Mouse (Mus musculus) heart, adult 2 months (tissue): Measurements from ENCODE around the gene Ptprd.

ENCODE experiments used
- CTCF ChIP-seq: fragments of 200-600 bp; IDR thresholded peaks from 2 replicates; pipeline ENCODE4 v1.8.1; 2022; ENCODE audit warnings: antibody characterized with exemption, mild to moderate bottlenecking, moderate library complexity
- POLR2A ChIP-seq: fragments of 200-500 bp; IDR thresholded peaks from 2 replicates; pipeline ENCODE4 v1.6.1; 2011; ENCODE audit warnings: mild to moderate bottlenecking, low read depth, low read length, control low read depth; ENCODE audit not compliant: insufficient read depth

DNA sequence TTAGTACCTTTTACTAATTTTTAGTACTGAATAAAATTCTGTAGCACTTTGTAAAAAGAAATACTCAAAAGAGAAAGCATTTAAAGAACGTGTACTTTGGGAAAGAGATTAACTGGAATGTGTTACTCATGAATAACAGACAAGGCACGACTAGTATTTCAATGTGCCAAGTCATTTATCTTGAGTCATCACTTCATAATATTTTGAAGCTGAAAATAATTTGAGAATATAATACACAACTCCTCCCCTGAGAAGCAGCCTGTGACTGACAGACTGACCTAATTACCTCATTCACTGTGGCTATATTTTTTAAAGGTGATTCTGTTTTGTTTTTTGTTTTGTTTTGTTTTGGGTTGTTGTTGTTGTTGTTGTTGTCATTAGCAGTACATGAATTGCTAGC, 23.6 kb upstream of the Ptprd start:
- TF ChIP-seq CTCF (no peak), POLR2A (no peak)
